Mouse (Mus musculus): ENCODE measurements around the gene Mns1.

DNA sequence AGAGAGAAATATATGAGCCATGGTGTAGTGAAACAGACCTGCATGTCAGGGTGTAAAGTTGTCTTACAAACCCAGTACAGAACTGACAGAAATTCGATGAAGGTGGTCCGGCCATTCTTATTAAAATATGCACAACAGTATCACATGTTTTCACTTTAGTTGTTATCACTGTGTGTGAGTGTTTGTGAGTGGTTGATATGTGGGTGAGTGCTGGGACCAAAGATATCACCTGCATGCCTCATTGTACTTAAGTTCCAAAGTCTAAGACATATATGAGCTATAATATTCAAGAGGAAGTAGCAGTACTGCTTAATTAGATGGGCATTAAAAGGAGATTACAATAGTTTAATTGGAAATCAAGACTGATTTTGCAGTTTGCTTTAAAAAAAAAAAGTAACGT is 17.3 kb upstream of the Mns1 start:
- TF ChIP-seq CTCF (IDR thresholded peaks at IDR 0.05; ENCODE audit: insufficient read depth, low read length) (no peak), POLR2A (IDR thresholded peaks at IDR 0.05; ENCODE audit: borderline replicate concordance, extremely low read depth, low read depth, low read length) (no peak)

All from lung, adult 2 months (tissue).